Mouse (Mus musculus): Measurements from ENCODE around the gene Cabp1.

The Cabp1 gene

DNA sequence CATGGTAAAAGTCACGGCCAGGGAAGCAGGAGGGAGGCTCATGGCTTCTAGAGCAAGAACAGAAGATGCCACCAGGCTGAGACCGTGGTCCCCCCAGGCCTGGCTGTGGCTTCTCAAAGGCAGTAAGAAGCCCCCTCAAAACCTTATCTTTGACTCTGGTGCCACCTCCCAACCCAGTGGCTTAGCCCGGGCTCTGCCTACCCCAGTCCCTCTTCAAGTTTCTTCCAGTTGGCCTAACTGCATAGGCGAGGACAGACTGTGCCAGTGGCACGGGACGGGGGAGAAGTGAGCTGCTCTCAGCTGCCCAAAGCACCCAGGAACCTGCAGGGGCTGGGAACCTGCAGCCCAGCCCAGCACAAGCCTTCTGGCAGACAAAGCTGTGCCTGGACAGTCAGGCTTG, 69.5 kb downstream of the Cabp1 start:
- no peak for DNase-seq

- no peak for DNase-seq
Observed at GRCm38 (mm10) chr5:115120978-115121377, 73.2 kb downstream of the Cabp1 start.

- DNase-seq: peak; percentile 93
Observed at GRCm38 (mm10) chr5:115118961-115119570, 75.1 kb downstream of the Cabp1 start, which contains the start of gene Acads. Gene Acads (minus strand): TSS chr5:115119346.
